Mouse (Mus musculus): Measurements from ENCODE around the gene 1810055G02Rik. TPM values are rescaled to one million over a fixed set of nuclear protein-coding genes. Genes with fewer than 3 reads are reported as not detected.

The 1810055G02Rik gene
- polyA plus RNA-seq (2012; rRNA removed): 24.8 and 25.2 TPM in 2 replicates

DNA sequence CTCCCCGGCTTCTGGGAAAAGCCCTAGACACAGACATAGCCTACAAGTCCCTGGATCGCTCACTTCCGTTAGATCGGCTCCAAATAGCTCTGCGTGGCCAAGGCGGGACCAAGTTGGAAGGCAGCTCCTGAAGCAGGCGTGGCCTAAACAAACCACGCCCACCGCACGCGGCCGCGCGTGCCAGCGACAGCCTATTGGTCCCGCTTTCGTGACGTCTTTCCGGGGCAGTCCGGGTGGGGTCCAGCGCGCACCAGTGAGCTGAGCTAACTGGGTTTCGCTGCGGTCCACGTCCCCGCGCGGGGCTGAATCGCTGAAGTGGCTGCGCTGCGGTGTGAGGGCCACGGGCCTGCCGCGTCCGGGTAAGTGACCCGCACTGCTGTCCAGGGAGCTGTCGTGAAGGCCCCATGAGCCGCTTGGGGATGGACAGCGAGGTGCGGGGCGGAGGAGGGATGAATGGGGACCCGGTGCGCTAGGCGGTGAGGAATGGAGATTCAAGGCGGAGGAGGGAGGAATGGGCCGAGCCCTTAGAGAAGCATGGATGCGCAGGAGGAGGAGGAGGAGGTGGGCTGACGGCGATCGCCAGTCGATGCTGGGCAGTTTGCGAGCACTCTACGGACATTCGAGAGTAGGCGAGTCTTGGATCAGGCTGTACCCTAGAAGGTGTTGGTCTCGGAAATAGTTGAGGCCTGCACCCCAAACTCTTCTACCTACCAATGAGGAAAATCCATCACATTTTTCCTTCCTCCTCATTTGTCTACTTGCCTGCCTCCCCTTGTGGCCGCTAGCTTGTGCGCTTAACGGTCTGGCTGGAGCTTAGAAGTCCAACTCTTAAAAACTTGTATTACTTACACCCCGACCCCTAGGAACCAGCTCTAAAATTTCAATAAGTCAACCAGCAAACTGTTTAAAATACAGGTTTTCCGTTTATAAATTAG is at the start of gene 1810055G02Rik:
Gene 1810055G02Rik (plus strand): TSS at position 216 of the 935 bp plus-strand sequence.
- Histone ChIP-seq H3K36me3 (ENCODE audit: control insufficient read depth, insufficient read depth, low read length) (no peaks in the 10 kb centered on the region), H3K4me3 (ENCODE audit: control insufficient read depth, insufficient read depth, low read length) (peak within 1 kb of the TSS; percentile 75), H3K27me3 (ENCODE audit: control insufficient read depth, insufficient read depth, low read length) (no peaks in the 10 kb centered on the region), H3K27ac (ENCODE audit: control insufficient read depth, insufficient read depth, low read length) (no peak within 1 kb of the TSS), H3K4me1 (replicated peaks; ENCODE audit: control insufficient read depth, insufficient read depth, low read length) (peaks cover 12% of the 10 kb centered on the region)
- whole genome bisulfite sequencing: 2% methylated on average over 61 of the region's 61 CpGs
- TF ChIP-seq CTCF (IDR thresholded peaks at IDR 0.05; ENCODE audit: borderline replicate concordance, control insufficient read depth, extremely low read depth, insufficient read depth, low read length, poor library complexity): no peak; the same call in 1 of the 2 replicates
- TF ChIP-seq POLR2A (IDR thresholded peaks at IDR 0.05; ENCODE audit: control insufficient read depth, extremely low read depth, insufficient read depth, low read length, poor library complexity): peak; percentile 62
- DNase-seq: peak; percentile 92

GRCm38 (mm10) chr19:3665510-3665909 is 42.6 kb upstream of the 1810055G02Rik start:
- peaks cover 55% of the 10 kb centered on the region for H3K4me1 ChIP-seq (replicated peaks; ENCODE audit: control insufficient read depth, insufficient read depth, low read length)
- no peaks in the 10 kb centered on the region for H3K27me3 ChIP-seq (ENCODE audit: control insufficient read depth, insufficient read depth, low read length)
- H3K4me3 ChIP-seq (ENCODE audit: control insufficient read depth, insufficient read depth, low read length): no peak overlapping the region
- DNase-seq: peak; percentile 46
- TF ChIP-seq POLR2A (IDR thresholded peaks at IDR 0.05; ENCODE audit: control insufficient read depth, extremely low read depth, insufficient read depth, low read length, poor library complexity) (no peak), CTCF (IDR thresholded peaks at IDR 0.05; ENCODE audit: borderline replicate concordance, control insufficient read depth, extremely low read depth, insufficient read depth, low read length, poor library complexity) (no peak)
- H3K27ac ChIP-seq (ENCODE audit: control insufficient read depth, insufficient read depth, low read length): no peak overlapping the region
- H3K36me3 ChIP-seq (ENCODE audit: control insufficient read depth, insufficient read depth, low read length): no peaks in the 10 kb centered on the region
- WGBS: 13% methylated on average over 5 of the region's 5 CpGs

- peaks cover 55% of the 10 kb centered on the region for H3K4me1 ChIP-seq (replicated peaks; ENCODE audit: control insufficient read depth, insufficient read depth, low read length)
- no peak overlapping the region; the same call in 1 of the 2 replicates for H3K27ac ChIP-seq (ENCODE audit: control insufficient read depth, insufficient read depth, low read length)
Observed at GRCm38 (mm10) chr19:3666632-3667031, 41.5 kb upstream of the 1810055G02Rik start.

DNA sequence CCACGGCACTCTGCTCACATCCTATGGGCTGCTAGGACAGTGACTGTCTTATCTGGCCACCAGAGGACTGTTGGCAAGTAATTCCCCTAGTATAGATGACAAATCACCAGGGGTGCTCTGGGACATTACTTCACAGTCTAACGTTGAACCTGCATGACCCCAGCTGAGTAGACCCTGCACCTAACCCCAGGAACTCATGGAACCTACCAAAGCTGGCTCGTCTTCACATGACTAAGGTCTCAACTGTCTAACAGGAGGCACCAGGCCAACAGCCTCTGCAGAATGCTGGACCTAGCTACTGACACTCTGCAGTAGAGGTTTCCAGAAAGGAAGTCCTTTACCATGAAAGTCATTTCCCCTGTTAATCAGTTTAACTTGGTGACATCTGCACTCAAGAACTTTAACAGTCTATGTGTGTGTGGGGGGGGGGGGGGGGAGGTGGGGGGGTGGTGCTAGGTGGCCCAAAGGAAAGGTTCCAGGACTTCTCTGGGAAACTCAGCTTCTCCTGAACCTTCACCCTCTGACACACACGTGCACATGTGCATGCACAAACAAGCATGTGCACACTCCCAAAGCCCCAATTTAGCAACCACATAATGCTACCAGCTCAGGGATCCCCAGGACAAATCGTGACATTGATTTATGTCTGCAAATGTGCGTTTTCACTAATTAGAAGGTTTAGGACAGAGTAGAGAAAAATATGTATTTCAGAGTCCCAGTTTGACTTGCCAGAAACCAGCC is 40.8 kb upstream of the 1810055G02Rik start:
- TF ChIP-seq CTCF (IDR thresholded peaks at IDR 0.05; ENCODE audit: borderline replicate concordance, control insufficient read depth, extremely low read depth, insufficient read depth, low read length, poor library complexity) (no peak), POLR2A (IDR thresholded peaks at IDR 0.05; ENCODE audit: control insufficient read depth, extremely low read depth, insufficient read depth, low read length, poor library complexity) (no peak)
- H3K27ac ChIP-seq (ENCODE audit: control insufficient read depth, insufficient read depth, low read length): peak overlapping the region; percentile 6; the same call in 1 of the 2 replicates
- H3K36me3 ChIP-seq (ENCODE audit: control insufficient read depth, insufficient read depth, low read length): no peaks in the 10 kb centered on the region
- 19% methylated on average over 6 of the region's 6 CpGs for WGBS
- DNase-seq: no peak
- H3K27me3 ChIP-seq (ENCODE audit: control insufficient read depth, insufficient read depth, low read length): no peaks in the 10 kb centered on the region
- peaks cover 55% of the 10 kb centered on the region for H3K4me1 ChIP-seq (replicated peaks; ENCODE audit: control insufficient read depth, insufficient read depth, low read length)
- no peak overlapping the region for H3K4me3 ChIP-seq (ENCODE audit: control insufficient read depth, insufficient read depth, low read length)

More at GRCm38 (mm10) chr19:3666632-3667031, 41.5 kb upstream of the 1810055G02Rik start:
- WGBS: 77% methylated on average over 2 of the region's 2 CpGs
- DNase-seq: no peak
- Histone ChIP-seq H3K27me3 (ENCODE audit: control insufficient read depth, insufficient read depth, low read length) (no peaks in the 10 kb centered on the region), H3K36me3 (ENCODE audit: control insufficient read depth, insufficient read depth, low read length) (no peaks in the 10 kb centered on the region), H3K4me3 (ENCODE audit: control insufficient read depth, insufficient read depth, low read length) (no peak overlapping the region)
- no peak for TF ChIP-seq CTCF (IDR thresholded peaks at IDR 0.05; ENCODE audit: borderline replicate concordance, control insufficient read depth, extremely low read depth, insufficient read depth, low read length, poor library complexity)
- no peak for TF ChIP-seq POLR2A (IDR thresholded peaks at IDR 0.05; ENCODE audit: control insufficient read depth, extremely low read depth, insufficient read depth, low read length, poor library complexity)

GRCm38 (mm10) chr19:3667979-3668378 is 40.1 kb upstream of the 1810055G02Rik start:
- 35% methylated on average over 11 of the region's 11 CpGs for WGBS
- no peak for DNase-seq
- Histone ChIP-seq H3K36me3 (ENCODE audit: control insufficient read depth, insufficient read depth, low read length) (no peaks in the 10 kb centered on the region), H3K27ac (ENCODE audit: control insufficient read depth, insufficient read depth, low read length) (peak overlapping the region; percentile 45), H3K27me3 (ENCODE audit: control insufficient read depth, insufficient read depth, low read length) (no peaks in the 10 kb centered on the region), H3K4me3 (ENCODE audit: control insufficient read depth, insufficient read depth, low read length) (peak overlapping the region; percentile 38), H3K4me1 (replicated peaks; ENCODE audit: control insufficient read depth, insufficient read depth, low read length) (peaks cover 55% of the 10 kb centered on the region)
- no peak for TF ChIP-seq POLR2A (IDR thresholded peaks at IDR 0.05; ENCODE audit: control insufficient read depth, extremely low read depth, insufficient read depth, low read length, poor library complexity)
- TF ChIP-seq CTCF (IDR thresholded peaks at IDR 0.05; ENCODE audit: borderline replicate concordance, control insufficient read depth, extremely low read depth, insufficient read depth, low read length, poor library complexity): peak; percentile 28; the same call in 1 of the 2 replicates

GRCm38 (mm10) chr19:3668551-3668950 is 39.5 kb upstream of the 1810055G02Rik start:
- WGBS: 50% methylated on average over 10 of the region's 10 CpGs
- DNase-seq: no peak
- Histone ChIP-seq H3K36me3 (ENCODE audit: control insufficient read depth, insufficient read depth, low read length) (no peaks in the 10 kb centered on the region), H3K4me3 (ENCODE audit: control insufficient read depth, insufficient read depth, low read length) (no peak overlapping the region), H3K27me3 (ENCODE audit: control insufficient read depth, insufficient read depth, low read length) (no peaks in the 10 kb centered on the region), H3K4me1 (replicated peaks; ENCODE audit: control insufficient read depth, insufficient read depth, low read length) (peaks cover 55% of the 10 kb centered on the region), H3K27ac (ENCODE audit: control insufficient read depth, insufficient read depth, low read length) (peak overlapping the region; percentile 2; the same call in 1 of the 2 replicates)
- TF ChIP-seq POLR2A (IDR thresholded peaks at IDR 0.05; ENCODE audit: control insufficient read depth, extremely low read depth, insufficient read depth, low read length, poor library complexity) (no peak), CTCF (IDR thresholded peaks at IDR 0.05; ENCODE audit: borderline replicate concordance, control insufficient read depth, extremely low read depth, insufficient read depth, low read length, poor library complexity) (no peak)

All from thymus, adult 2 months (tissue).